Mouse (Mus musculus) midbrain, embryonic 13.5 days (tissue): ENCODE measurements around the gene Krtap13-1. TPM values are rescaled to one million over a fixed set of nuclear protein-coding genes. Genes with fewer than 3 reads are reported as not detected.
"Not testable (repeated sequence)": the region's sequence is repeated elsewhere in the genome, so short reads cannot be mapped to it uniquely, and the experiment has no call there.

Experiments used
- ATAC-seq: fragments of 200-750 bp; cut with Nextera tagmentation; 2 replicates; pipeline ENCODE4 v1.8.0; 2017; ENCODE audit warnings: mild to moderate bottlenecking, moderate TSS enrichment, moderate library complexity
- H3K27ac ChIP-seq: fragments of 300-500 bp; sonication (generic); 2 replicates; pipeline ENCODE4 v1.5.1; 2015; ENCODE audit warnings: inconsistent platforms, mild to moderate bottlenecking, moderate library complexity
- H3K27me3 ChIP-seq: fragments of 300-500 bp; sonication (generic); 2 replicates; pipeline ENCODE4 v1.6.1; 2015; ENCODE audit warnings: mild to moderate bottlenecking, inconsistent platforms
- H3K36me3 ChIP-seq: fragments of 300-500 bp; sonication (generic); 2 replicates; pipeline ENCODE4 v1.6.1; 2015; ENCODE audit warnings: mild to moderate bottlenecking, inconsistent platforms
- H3K4me1 ChIP-seq: fragments of 300-500 bp; sonication (generic); replicated peaks from 2 replicates; pipeline ENCODE4 v1.6.1; 2015; ENCODE audit warnings: inconsistent platforms
- H3K4me2 ChIP-seq: fragments of 300-500 bp; sonication (generic); replicated peaks from 2 replicates; pipeline ENCODE4 v1.6.1; 2015; ENCODE audit warnings: moderate library complexity, mild to moderate bottlenecking, inconsistent platforms
- H3K4me3 ChIP-seq: fragments of 300-500 bp; sonication (generic); replicated peaks from 2 replicates; pipeline ENCODE4 v1.5.1; 2015; ENCODE audit warnings: mild to moderate bottlenecking, inconsistent platforms
- H3K9ac ChIP-seq: fragments of 300-500 bp; sonication (generic); replicated peaks from 2 replicates; pipeline ENCODE4 v1.6.1; 2015; ENCODE audit warnings: mild to moderate bottlenecking, inconsistent platforms
- H3K9me3 ChIP-seq: fragments of 300-500 bp; sonication (generic); 2 replicates; pipeline ENCODE4 v1.6.1; 2016; ENCODE audit warnings: mild to moderate bottlenecking, inconsistent platforms
- WGBS: fragments of 180-500 bp; shearing (Covaris S2); methylation state at CpG from one replicate; pipeline ENCODE4 v1.1.7; 2015; 5-methylcytosine and 5-hydroxymethylcytosine counted together
- polyA plus RNA-seq: library from polyadenylated mRNA; unstranded; fragments of >200 nt; fragmentation: Nextera tagmentation; extraction: Ambion mirVana; gene quantifications from 2 replicates; pipeline ENCODE4 v1.2.1, GENCODE M21; 2015

Gene Krtap13-1
- polyA plus RNA-seq, 1 experiment from 2014 or later: not detected

DNA sequence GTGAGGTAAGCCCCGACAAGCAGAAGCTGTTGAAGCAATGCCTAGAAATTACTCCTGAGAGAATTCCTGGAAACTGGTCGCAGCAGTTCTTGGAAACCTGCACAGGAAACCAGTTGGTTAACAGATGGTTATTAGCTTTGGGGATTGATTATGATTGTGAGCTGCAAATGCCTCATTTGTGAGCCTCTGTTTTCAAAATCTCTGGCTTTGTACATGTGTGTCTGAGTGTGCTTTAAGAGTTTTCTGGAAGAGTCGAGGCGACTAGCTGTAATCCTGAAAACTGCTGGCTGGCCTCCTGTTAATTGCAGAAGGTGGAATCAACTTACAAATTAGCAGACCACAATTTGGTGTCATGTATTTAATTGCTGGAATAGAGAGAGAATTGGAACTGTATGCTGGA, 19.3 kb downstream of the Krtap13-1 start:
- no peaks in the 10 kb centered on the region for H3K36me3 ChIP-seq
- H3K9me3 ChIP-seq: no peaks in the 10 kb centered on the region
- H3K27ac ChIP-seq: no peak overlapping the region
- 72% methylated on average over 4 of the region's 4 CpGs for WGBS
- H3K9ac ChIP-seq: no peak overlapping the region
- H3K4me3 ChIP-seq: no peak overlapping the region
- no peaks in the 10 kb centered on the region for H3K4me1 ChIP-seq
- no peak for ATAC-seq
- H3K4me2 ChIP-seq: no peak overlapping the region
- no peaks in the 10 kb centered on the region for H3K27me3 ChIP-seq

- H3K27ac ChIP-seq, H3K4me1 ChIP-seq, H3K9me3 ChIP-seq, H3K27me3 ChIP-seq, ATAC-seq, H3K4me2 ChIP-seq, H3K4me3 ChIP-seq, H3K36me3 ChIP-seq, H3K9ac ChIP-seq: not testable (repeated sequence)
- 95% methylated on average over 3 of the region's 3 CpGs for WGBS
Observed at GRCm38 (mm10) chr16:88751535-88751934, 22.9 kb downstream of the Krtap13-1 start, which contains the start of gene Krtap13. TSS of gene Krtap13 (minus strand) at chr16:88751635.

DNA sequence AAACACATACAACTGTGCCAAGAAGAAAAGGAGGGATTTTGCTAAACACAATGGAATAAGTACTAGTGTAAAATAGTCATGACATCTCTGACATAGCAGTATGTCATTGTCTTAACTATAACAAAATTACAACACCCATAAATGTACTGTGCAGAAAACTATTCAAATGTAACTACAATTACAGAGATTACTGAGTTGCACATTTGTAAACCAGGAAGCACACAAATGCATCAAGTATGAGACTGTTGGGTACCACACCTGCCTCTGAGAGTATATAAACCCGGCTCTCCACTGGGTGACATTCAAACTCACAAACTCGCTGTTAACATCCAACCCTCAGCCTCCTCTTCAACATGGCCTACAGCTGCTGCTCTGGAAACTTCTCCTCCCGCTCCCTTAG, 29.9 kb downstream of the Krtap13-1 start, which contains the start of gene 2310034C09Rik:
2310034C09Rik (plus strand) TSS at position 301 of the 400 bp plus-strand sequence.
- not testable (repeated sequence) for H3K9me3 ChIP-seq, H3K4me1 ChIP-seq, H3K27me3 ChIP-seq, H3K9ac ChIP-seq, ATAC-seq, H3K4me3 ChIP-seq, H3K4me2 ChIP-seq, H3K36me3 ChIP-seq, H3K27ac ChIP-seq
- 90% methylated on average over 3 of the region's 3 CpGs for WGBS

DNA sequence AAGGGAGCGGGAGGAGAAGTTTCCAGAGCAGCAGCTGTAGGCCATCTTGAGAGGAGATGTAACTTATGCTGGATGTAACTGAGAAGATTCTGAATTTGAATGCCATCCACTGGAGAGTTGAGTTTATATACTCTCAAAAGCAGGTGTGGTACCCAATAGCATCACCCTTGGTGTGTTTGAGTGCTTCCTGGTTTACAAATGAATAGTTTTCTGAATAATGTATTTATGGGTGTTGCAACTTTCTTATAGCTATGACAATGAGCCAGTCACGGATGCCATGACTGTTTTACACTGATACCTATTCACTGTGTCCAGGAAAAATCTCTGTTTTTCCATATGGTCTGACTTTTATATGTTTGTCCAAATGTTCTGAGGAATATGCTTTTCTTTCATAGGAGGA, 45.4 kb downstream of the Krtap13-1 start, which contains the start of gene 2310057N15Rik:
2310057N15Rik (minus strand) TSS at position 101 of the 400 bp plus-strand sequence.
- ATAC-seq: no peak
- Histone ChIP-seq H3K4me1 (no peaks in the 10 kb centered on the region), H3K4me2 (no peak within 1 kb of the TSS), H3K9ac (no peak within 1 kb of the TSS), H3K27me3 (no peaks in the 10 kb centered on the region), H3K36me3 (no peaks in the 10 kb centered on the region), H3K9me3 (no peaks in the 10 kb centered on the region), H3K4me3 (no peak within 1 kb of the TSS), H3K27ac (no peak within 1 kb of the TSS)
- WGBS: 95% methylated on average over 2 of the region's 2 CpGs

GRCm38 (mm10) chr16:88777596-88777995, 48.9 kb downstream of the Krtap13-1 start, which contains the start of gene Gm5965:
TSS of gene Gm5965 (plus strand) at chr16:88777896.
- no peaks in the 10 kb centered on the region for H3K4me1 ChIP-seq
- no peak within 1 kb of the TSS for H3K4me3 ChIP-seq
- no peaks in the 10 kb centered on the region for H3K27me3 ChIP-seq
- ATAC-seq: no peak
- H3K27ac ChIP-seq: no peak within 1 kb of the TSS
- no peaks in the 10 kb centered on the region for H3K9me3 ChIP-seq
- H3K36me3 ChIP-seq: no peaks in the 10 kb centered on the region
- H3K4me2 ChIP-seq: no peak within 1 kb of the TSS
- H3K9ac ChIP-seq: no peak within 1 kb of the TSS
- 94% methylated on average over 5 of the region's 6 CpGs for WGBS

Other genes with a start within 250 kb of the Krtap13-1 start
- gene Cldn17, start 221.9 kb upstream of the Krtap13-1 start, polyA plus RNA-seq: not detected in 2 replicates
- not detected in 2 replicates for gene Cldn8, start 165.7 kb upstream of the Krtap13-1 start, polyA plus RNA-seq
- not detected in 2 replicates for gene Krtap24-1, start 116.6 kb upstream of the Krtap13-1 start, polyA plus RNA-seq
- not detected in 2 replicates for gene 2310079G19Rik, start 101.2 kb upstream of the Krtap13-1 start, polyA plus RNA-seq
- gene Krtap26-1, start 81.1 kb upstream of the Krtap13-1 start, polyA plus RNA-seq: not detected in 2 replicates
- not detected in 2 replicates for gene Krtap27-1, start 57.2 kb upstream of the Krtap13-1 start, polyA plus RNA-seq
- not detected in 2 replicates for gene 2310061N02Rik, start 20.9 kb upstream of the Krtap13-1 start, polyA plus RNA-seq
- not detected in 2 replicates for gene Krtap13, start 22.8 kb downstream of the Krtap13-1 start, polyA plus RNA-seq
- gene 2310034C09Rik, start 30.0 kb downstream of the Krtap13-1 start, polyA plus RNA-seq: not detected in 2 replicates
- gene 2310057N15Rik, start 45.3 kb downstream of the Krtap13-1 start, polyA plus RNA-seq: not detected in 2 replicates
- not detected in 2 replicates for gene Gm5965, start 49.0 kb downstream of the Krtap13-1 start, polyA plus RNA-seq
- not detected in 2 replicates for gene Gm20741, start 83.4 kb downstream of the Krtap13-1 start, polyA plus RNA-seq
- gene Krtap15, start 91.4 kb downstream of the Krtap13-1 start, polyA plus RNA-seq: not detected in 2 replicates
- gene Krtap14, start 97.3 kb downstream of the Krtap13-1 start, polyA plus RNA-seq: not detected in 2 replicates
- gene Krtap19-1, start 140.5 kb downstream of the Krtap13-1 start, polyA plus RNA-seq: not detected in 2 replicates
- not detected in 2 replicates for gene Krtap19-2, start 145.4 kb downstream of the Krtap13-1 start, polyA plus RNA-seq
- gene Krtap19-3, start 149.2 kb downstream of the Krtap13-1 start, polyA plus RNA-seq: not detected in 2 replicates
- gene Krtap19-4, start 156.2 kb downstream of the Krtap13-1 start, polyA plus RNA-seq: not detected in 2 replicates
- gene Krtap19-5, start 167.6 kb downstream of the Krtap13-1 start, polyA plus RNA-seq: not detected in 2 replicates
- gene Krtap19-9b, start 203.4 kb downstream of the Krtap13-1 start, polyA plus RNA-seq: not detected in 2 replicates
- gene Krtap16-3, start 234.0 kb downstream of the Krtap13-1 start, polyA plus RNA-seq: not detected in 2 replicates